Mouse (Mus musculus) forebrain, embryonic 13.5 days (tissue): ENCODE data around the gene Lgi4. TPM values are rescaled to one million over a fixed set of nuclear protein-coding genes. Genes with fewer than 3 reads are reported as not detected.

Experiments
- ATAC-seq: fragments of 200-750 bp; cut with Nextera tagmentation; 2 replicates; pipeline ENCODE4 v1.8.0; 2017
- H3K27ac ChIP-seq: fragments of 300-500 bp; sonication (generic); 2 replicates; pipeline ENCODE4 v1.5.1; 2015; ENCODE audit warnings: inconsistent platforms, mild to moderate bottlenecking, moderate library complexity
- H3K27me3 ChIP-seq: fragments of 300-500 bp; sonication (generic); 2 replicates; pipeline ENCODE4 v1.6.1; 2015; ENCODE audit warnings: mild to moderate bottlenecking, inconsistent platforms
- H3K36me3 ChIP-seq: fragments of 300-500 bp; sonication (generic); 2 replicates; pipeline ENCODE4 v1.6.1; 2015; ENCODE audit warnings: mild to moderate bottlenecking, inconsistent platforms; ENCODE audit not compliant: poor library complexity, severe bottlenecking
- H3K4me1 ChIP-seq: fragments of 300-500 bp; sonication (generic); 2 replicates; pipeline ENCODE4 v1.6.1; 2015; ENCODE audit warnings: inconsistent platforms
- H3K4me2 ChIP-seq: fragments of 300-500 bp; sonication (generic); 2 replicates; pipeline ENCODE4 v1.6.1; 2015; ENCODE audit warnings: inconsistent platforms, mild to moderate bottlenecking, moderate library complexity
- H3K4me3 ChIP-seq: fragments of 300-500 bp; sonication (generic); 2 replicates; pipeline ENCODE4 v1.5.1; 2015; ENCODE audit warnings: mild to moderate bottlenecking, inconsistent platforms
- H3K9ac ChIP-seq: fragments of 300-500 bp; sonication (generic); 2 replicates; pipeline ENCODE4 v1.6.1; 2015; ENCODE audit warnings: mild to moderate bottlenecking, inconsistent platforms
- H3K9me3 ChIP-seq: fragments of 300-500 bp; sonication (generic); replicated peaks from 2 replicates; pipeline ENCODE4 v1.6.1; 2016; ENCODE audit warnings: inconsistent platforms
- WGBS: fragments of 180-500 bp; shearing (Covaris S2); methylation state at CpG from one replicate; pipeline ENCODE4 v1.1.7; 2015; 5-methylcytosine and 5-hydroxymethylcytosine counted together
- polyA plus RNA-seq: library from polyadenylated mRNA; unstranded; fragments of >200 nt; fragmentation: Nextera tagmentation; extraction: Ambion mirVana; gene quantifications from 2 replicates; pipeline ENCODE4 v1.2.1, GENCODE M21; 2015

The Lgi4 gene
- polyA plus RNA-seq, 1 experiment from 2014 or later: 0.26 TPM

DNA sequence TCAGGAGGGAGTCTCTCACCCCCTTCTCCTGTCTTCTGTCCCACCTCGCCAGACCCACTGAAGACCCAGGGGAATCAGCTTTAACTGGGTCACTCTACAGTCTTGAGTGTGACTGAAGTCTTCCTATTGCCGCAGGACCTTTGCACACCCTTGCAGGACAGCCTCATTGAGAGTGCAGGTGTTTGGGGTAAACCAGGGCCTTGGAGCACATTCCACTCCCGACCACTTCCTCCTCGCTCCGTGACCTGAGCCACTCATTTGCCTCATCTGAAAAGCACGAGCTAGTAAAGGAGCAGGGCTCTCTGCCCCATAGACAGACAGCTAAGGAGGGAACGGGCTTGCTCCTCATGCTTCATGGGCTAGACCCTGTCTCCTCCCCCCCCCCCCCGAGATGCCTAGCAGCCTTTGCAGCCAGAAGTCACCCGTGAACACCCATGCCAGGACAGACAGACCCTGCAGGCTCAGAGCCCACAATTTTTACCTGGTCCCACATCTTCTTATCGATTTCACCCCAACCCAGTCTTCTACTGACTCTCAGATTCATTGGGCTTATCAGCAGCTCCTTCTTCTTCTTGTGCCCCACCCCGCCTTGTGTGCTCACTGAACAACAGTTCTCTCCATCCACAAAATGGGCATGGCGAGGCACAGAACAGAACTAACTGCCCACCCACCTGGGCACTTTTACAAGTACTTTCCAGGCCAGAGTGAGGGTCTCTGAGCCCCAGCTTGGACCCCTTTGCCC lies 18.7 kb upstream of the Lgi4 start:
- no peak overlapping the region for H3K4me2 ChIP-seq
- no peaks in the 10 kb centered on the region for H3K36me3 ChIP-seq
- no peak overlapping the region for H3K4me3 ChIP-seq
- peaks cover 6% of the 10 kb centered on the region; the same call in 1 of the 2 replicates for H3K4me1 ChIP-seq
- no peak overlapping the region for H3K27ac ChIP-seq
- H3K27me3 ChIP-seq: peaks cover 59% of the 10 kb centered on the region
- no peak overlapping the region for H3K9ac ChIP-seq
- WGBS: 86% methylated on average over 12 of the region's 12 CpGs
- ATAC-seq: no peak
- no peaks in the 10 kb centered on the region for H3K9me3 ChIP-seq

DNA sequence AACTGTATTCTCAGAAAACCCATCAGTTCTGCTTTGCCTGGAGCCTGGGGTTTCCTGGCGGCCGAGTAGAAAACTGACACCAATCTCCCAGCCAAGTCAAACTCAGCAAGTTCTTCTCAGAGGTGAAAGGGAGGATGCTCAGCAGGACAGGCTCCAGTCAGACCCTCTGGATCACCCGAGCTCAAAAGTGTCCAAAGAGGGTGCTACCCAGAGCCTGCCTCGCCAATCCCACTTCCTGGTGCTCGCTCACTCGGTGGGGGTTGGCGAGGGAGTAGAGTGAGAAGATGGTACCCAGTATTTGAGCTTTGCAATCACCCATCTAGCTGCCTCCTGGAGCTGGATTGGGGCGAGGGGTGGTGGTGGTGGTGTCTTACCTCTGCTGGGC lies 18.1 kb upstream of the Lgi4 start:
- no peak overlapping the region for H3K9ac ChIP-seq
- no peak for ATAC-seq
- peaks cover 60% of the 10 kb centered on the region for H3K27me3 ChIP-seq
- no peaks in the 10 kb centered on the region for H3K9me3 ChIP-seq
- H3K4me2 ChIP-seq: no peak overlapping the region
- H3K27ac ChIP-seq: no peak overlapping the region
- 55% methylated on average over 8 of the region's 8 CpGs for WGBS
- no peak overlapping the region for H3K4me3 ChIP-seq
- no peaks in the 10 kb centered on the region for H3K36me3 ChIP-seq
- peaks cover 6% of the 10 kb centered on the region; the same call in 1 of the 2 replicates for H3K4me1 ChIP-seq

DNA sequence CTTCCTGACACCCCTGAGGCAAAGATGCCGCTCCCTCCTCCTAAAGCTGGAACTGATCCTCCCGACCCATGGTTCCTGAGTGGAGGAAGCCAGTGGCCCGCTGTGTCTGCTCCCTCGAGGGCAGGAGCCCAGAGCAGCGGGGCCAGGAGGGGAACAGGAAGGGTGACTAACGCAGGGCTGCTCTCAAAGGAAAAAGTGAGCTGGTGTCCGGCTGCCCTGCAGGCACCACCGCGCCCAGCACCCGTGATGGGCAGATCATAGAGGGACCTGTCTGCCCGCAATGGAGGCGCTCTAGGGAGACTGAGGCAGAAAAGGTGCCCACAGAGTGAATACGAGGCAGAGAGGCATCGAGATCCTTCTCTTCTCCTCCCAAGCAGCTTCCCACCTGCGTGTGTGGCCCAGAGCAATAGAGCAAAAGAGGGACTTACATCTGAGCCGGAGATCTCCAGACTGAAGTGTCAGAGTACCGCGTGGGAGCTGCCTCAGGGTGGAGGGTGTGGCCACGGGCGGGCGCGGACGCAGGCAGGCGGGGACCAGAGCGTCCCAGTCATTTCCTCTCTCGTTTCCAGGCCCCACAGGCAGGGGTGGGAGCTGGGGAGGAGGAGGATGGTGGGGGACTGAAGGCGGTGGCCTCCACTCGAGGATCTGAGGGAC lies 17.4 kb upstream of the Lgi4 start:
- 1% methylated on average over 28 of the region's 28 CpGs for WGBS
- Histone ChIP-seq H3K27ac (no peak overlapping the region), H3K4me2 (peak overlapping the region; percentile 27), H3K4me1 (peaks cover 6% of the 10 kb centered on the region; the same call in 1 of the 2 replicates), H3K4me3 (peak overlapping the region; percentile 16; the same call in 1 of the 2 replicates), H3K27me3 (peaks cover 63% of the 10 kb centered on the region), H3K9ac (peak overlapping the region; percentile 26; the same call in 1 of the 2 replicates), H3K9me3 (no peaks in the 10 kb centered on the region), H3K36me3 (no peaks in the 10 kb centered on the region)
- no peak for ATAC-seq

DNA sequence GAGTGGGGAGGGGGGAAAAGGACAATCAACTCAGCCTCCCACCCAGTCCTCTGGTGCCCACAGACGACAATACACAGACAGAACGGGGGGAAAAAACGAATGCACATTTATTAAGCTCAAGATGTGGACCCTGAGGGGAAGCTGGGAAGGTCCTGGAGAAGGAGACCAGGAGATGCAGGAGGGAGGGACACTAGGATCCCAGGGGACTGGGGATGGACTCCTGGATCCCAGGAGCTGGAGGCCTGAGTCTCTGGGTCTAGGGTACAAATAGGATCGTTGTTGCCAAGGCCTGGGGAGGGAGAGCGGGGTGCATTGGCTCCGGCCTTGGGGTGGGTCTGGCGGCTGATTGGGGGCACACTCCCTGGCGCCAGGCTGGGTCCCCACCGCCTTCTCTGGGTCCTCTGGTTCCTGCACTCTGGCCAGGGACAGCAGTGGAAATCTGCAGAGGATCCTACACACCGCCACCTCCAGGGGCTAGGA lies 16.7 kb upstream of the Lgi4 start, which contains the start of gene Fxyd5:
Fxyd5 (minus strand) TSS at position 51 of the 480 bp plus-strand sequence.
- Histone ChIP-seq H3K4me2 (peak within 1 kb of the TSS; percentile 27), H3K4me3 (peak within 1 kb of the TSS; percentile 16; the same call in 1 of the 2 replicates), H3K9ac (peak within 1 kb of the TSS; percentile 26; the same call in 1 of the 2 replicates), H3K9me3 (no peaks in the 10 kb centered on the region), H3K36me3 (no peaks in the 10 kb centered on the region), H3K4me1 (peaks cover 6% of the 10 kb centered on the region; the same call in 1 of the 2 replicates), H3K27ac (no peak within 1 kb of the TSS), H3K27me3 (peaks cover 63% of the 10 kb centered on the region)
- no peak for ATAC-seq
- 40% methylated on average over 10 of the region's 10 CpGs for WGBS

DNA sequence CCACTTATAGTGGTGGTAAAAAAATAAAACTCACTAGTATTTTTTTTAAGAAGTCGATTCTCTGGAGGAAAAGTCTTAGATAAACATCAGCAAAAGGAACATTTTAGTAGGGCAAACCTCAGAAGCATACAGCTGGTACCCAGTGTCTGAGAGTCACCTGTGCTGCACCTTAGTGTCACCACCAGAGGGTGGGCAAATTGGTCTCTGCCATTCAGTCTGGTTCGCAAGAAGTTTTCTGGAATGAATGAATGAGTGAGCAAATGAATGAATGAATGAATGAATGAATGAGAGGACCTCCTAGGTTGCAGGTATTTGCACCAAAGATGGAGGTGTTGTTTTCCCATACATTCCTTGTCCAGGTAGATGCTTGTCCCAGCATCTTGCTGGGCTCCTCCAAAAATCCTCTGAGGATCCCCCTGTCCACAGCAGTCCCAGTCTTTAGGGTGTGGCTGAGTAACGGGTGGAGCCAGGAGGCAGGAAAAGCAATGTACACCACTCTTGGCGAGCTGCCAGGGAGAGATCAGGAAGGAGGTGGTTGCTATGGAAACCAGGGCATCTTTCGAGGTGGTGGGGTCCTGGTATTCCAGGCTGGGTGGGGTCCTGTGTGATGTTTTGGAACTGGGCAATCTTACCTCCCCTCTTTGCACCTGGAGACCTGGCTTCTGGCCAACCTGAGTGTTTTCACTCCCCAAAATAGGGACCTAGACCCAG lies 9.9 kb upstream of the Lgi4 start:
- H3K27ac ChIP-seq: peak overlapping the region; percentile 59; the same call in 1 of the 2 replicates
- no peaks in the 10 kb centered on the region for H3K9me3 ChIP-seq
- peak overlapping the region; percentile 31 for H3K4me3 ChIP-seq
- peak overlapping the region; percentile 14; the same call in 1 of the 2 replicates for H3K9ac ChIP-seq
- H3K4me1 ChIP-seq: peaks cover 38% of the 10 kb centered on the region
- peak; percentile 16; the same call in 1 of the 2 replicates for ATAC-seq
- no peaks in the 10 kb centered on the region for H3K36me3 ChIP-seq
- H3K4me2 ChIP-seq: peak overlapping the region; percentile 56
- H3K27me3 ChIP-seq: peaks cover 69% of the 10 kb centered on the region
- WGBS: 20% methylated on average over 5 of the region's 5 CpGs

DNA sequence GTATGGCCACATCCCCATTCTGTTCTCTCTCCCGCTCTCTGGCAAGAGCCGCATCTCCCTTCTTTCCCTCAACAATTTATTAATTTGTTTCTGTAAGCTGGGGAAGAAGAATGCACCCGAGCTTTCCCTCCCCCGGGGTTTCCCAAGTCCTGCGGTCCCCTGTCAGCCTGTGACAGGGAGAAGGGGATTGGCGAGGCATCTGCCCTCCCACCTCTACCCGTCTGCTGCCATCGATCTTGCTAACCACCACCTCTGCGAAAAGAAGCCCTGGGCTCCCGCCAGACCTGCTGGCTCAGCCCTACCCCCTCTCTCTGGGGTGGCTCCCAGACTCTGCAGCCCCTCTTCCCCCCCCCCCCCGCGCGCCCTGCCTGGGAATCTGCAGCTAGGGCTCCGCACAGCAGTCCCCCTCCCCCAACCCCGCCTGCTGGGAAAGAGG lies 9.3 kb upstream of the Lgi4 start:
- Histone ChIP-seq H3K4me3 (peak overlapping the region; percentile 31), H3K27me3 (peaks cover 69% of the 10 kb centered on the region)

DNA sequence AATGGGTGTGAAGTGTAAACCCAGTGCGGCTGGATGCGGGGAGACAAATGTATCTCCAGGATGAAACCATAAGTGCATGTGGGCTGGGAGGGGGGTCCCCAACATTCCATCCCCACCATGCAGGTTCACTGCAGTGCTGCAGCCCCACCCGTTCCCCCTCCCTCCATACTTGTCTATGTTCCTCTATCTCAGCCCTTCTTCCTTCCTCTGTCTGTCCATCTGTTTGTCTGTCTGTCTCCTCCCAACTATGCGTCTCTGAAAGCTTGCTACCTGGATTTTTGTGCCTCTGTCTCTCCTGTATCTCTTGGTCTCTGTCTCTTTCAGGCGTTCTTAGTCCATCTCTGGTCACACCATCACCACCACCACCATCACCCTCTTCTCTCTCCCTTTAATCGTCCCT lies 8.7 kb upstream of the Lgi4 start:
- peak overlapping the region; percentile 56 for H3K4me2 ChIP-seq
- H3K9ac ChIP-seq: peak overlapping the region; percentile 47
- H3K4me3 ChIP-seq: peak overlapping the region; percentile 31
- no peak overlapping the region for H3K27ac ChIP-seq
- WGBS: 2% methylated on average over 6 of the region's 6 CpGs
- H3K27me3 ChIP-seq: peaks cover 68% of the 10 kb centered on the region
- ATAC-seq: no peak
- no peaks in the 10 kb centered on the region for H3K9me3 ChIP-seq
- H3K36me3 ChIP-seq: no peaks in the 10 kb centered on the region
- peaks cover 47% of the 10 kb centered on the region for H3K4me1 ChIP-seq

More for the DNA sequence above, 9.3 kb upstream of the Lgi4 start:
- Histone ChIP-seq H3K9me3 (no peaks in the 10 kb centered on the region), H3K4me1 (peaks cover 41% of the 10 kb centered on the region), H3K27ac (peak overlapping the region; percentile 59), H3K4me2 (peak overlapping the region; percentile 56), H3K9ac (peak overlapping the region; percentile 14; the same call in 1 of the 2 replicates), H3K36me3 (no peaks in the 10 kb centered on the region)
- under 1% methylated on average over 10 of the region's 15 CpGs for WGBS
- peak; percentile 48 for ATAC-seq

DNA sequence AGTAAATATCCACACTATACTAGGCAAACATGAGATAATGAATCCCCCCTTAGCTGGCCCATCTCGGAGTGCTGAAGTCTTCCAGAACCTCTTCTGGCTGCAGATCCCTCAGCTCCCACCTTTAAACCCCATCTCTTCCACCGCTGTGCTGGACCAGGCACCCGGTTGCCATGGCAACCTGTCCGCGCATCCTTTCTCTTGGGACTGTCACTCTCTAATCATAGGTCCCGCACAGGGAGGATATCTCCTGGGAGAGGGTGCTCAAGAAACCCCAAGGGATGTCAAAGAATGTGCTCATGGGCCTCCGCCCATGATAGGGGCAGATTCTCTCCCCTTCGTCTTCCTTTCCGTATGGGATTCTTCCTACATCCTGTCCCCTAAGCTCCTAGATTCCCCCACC lies 8.2 kb upstream of the Lgi4 start:
- under 1% methylated on average over 9 of the region's 9 CpGs for WGBS
- Histone ChIP-seq H3K4me2 (peak overlapping the region; percentile 56), H3K36me3 (no peaks in the 10 kb centered on the region), H3K4me3 (peak overlapping the region; percentile 31), H3K27me3 (peaks cover 67% of the 10 kb centered on the region), H3K9me3 (no peaks in the 10 kb centered on the region), H3K4me1 (peaks cover 48% of the 10 kb centered on the region), H3K9ac (peak overlapping the region; percentile 47), H3K27ac (no peak overlapping the region)
- ATAC-seq: no peak

DNA sequence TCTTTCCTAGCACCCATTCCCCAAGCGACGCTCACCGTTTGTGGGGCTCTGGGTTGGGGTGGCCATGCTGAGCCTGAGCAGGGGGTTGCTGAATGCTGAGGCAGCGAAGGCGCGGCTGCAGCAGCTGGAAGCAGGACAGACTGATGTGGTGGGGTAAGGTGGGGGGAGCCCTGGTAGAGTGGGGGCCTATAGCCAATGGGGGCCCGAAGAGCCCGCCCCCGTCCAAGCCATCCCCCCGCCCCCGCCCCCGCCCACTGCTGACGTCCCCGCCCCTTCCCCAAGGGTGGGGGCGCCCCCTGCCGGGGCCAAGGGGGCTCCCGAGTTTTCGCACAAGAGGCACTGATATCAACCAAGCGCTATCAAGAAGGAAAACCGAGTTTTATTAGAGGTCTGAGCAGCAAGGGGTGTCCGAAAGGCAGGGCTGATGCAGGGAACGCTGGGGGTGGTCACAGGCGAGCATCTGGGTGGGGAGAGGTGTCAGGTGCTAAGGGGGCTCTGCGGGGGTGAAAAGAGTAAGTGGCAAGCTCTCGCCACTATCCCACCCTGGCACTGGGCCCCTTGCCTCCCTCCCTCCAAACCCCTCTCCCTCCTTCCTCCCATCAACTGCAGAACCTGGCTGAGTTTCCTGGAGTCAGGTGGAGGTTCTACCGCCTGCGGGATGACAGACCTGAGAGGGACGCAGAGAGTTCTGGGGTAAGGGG lies 7.7 kb upstream of the Lgi4 start, which contains the start of gene Fxyd7:
Fxyd7 (minus strand) TSS at position 147 of the 701 bp plus-strand sequence.
- H3K9me3 ChIP-seq: no peaks in the 10 kb centered on the region
- WGBS: under 1% methylated on average over 18 of the region's 28 CpGs
- H3K27me3 ChIP-seq: peaks cover 66% of the 10 kb centered on the region
- H3K27ac ChIP-seq: no peak within 1 kb of the TSS
- H3K4me1 ChIP-seq: peaks cover 48% of the 10 kb centered on the region
- H3K4me3 ChIP-seq: peak within 1 kb of the TSS; percentile 31
- peak; percentile 29; the same call in 1 of the 2 replicates for ATAC-seq
- H3K9ac ChIP-seq: peak within 1 kb of the TSS; percentile 47
- no peaks in the 10 kb centered on the region for H3K36me3 ChIP-seq
- peak within 1 kb of the TSS; percentile 56 for H3K4me2 ChIP-seq

DNA sequence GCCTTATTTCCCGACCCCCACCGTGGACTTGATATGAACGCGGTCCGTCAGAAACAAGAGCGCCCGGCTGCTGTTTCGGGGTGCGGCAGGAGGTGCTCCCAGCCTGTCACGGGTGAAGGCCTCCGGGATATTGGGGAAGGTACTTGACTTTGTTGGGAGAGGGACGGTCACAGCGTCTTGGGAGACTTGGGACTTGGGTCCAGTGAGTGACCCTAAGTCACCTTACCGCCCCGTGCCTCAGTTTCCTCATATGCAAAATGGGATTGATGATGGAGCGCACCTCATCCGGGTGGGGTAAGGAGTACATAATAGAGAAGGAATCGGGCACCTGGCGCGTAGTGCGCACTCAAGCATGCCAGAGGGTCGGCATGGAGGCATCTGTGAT lies 6.9 kb upstream of the Lgi4 start:
- Histone ChIP-seq H3K9ac (no peak overlapping the region), H3K4me1 (peaks cover 48% of the 10 kb centered on the region), H3K36me3 (no peaks in the 10 kb centered on the region), H3K27me3 (peaks cover 64% of the 10 kb centered on the region), H3K27ac (no peak overlapping the region), H3K9me3 (no peaks in the 10 kb centered on the region), H3K4me3 (peak overlapping the region; percentile 31), H3K4me2 (peak overlapping the region; percentile 45)
- 2% methylated on average over 22 of the region's 22 CpGs for WGBS
- no peak for ATAC-seq
